Mouse (Mus musculus): ENCODE measurements around the gene Adcy5.

The Adcy5 gene

GRCm38 (mm10) chr16:35208796-35209195 lies 54.1 kb downstream of the Adcy5 start:
- no peak for DNase-seq

GRCm38 (mm10) chr16:35209753-35210152 lies 55.1 kb downstream of the Adcy5 start:
- no peak for DNase-seq

GRCm38 (mm10) chr16:35215047-35215446 lies 60.4 kb downstream of the Adcy5 start:
- no peak for DNase-seq

GRCm38 (mm10) chr16:35215498-35215897 lies 60.8 kb downstream of the Adcy5 start:
- no peak for DNase-seq

- DNase-seq = no peak
These were observed 62.3 kb downstream of the Adcy5 start for GRCm38 (mm10) chr16:35216826-35217491.

GRCm38 (mm10) chr16:35220412-35220811 lies 65.7 kb downstream of the Adcy5 start:
- no peak for DNase-seq

- DNase-seq = no peak
These were observed 66.9 kb downstream of the Adcy5 start for GRCm38 (mm10) chr16:35221581-35221980.

- DNase-seq = no peak
These were observed 69.3 kb downstream of the Adcy5 start for GRCm38 (mm10) chr16:35223930-35224329.

- DNase-seq = no peak
These were observed 70.0 kb downstream of the Adcy5 start for GRCm38 (mm10) chr16:35224716-35225115.

GRCm38 (mm10) chr16:35229582-35229981 lies 74.9 kb downstream of the Adcy5 start:
- DNase-seq = no peak

GRCm38 (mm10) chr16:35232153-35232750 lies 77.6 kb downstream of the Adcy5 start:
- no peak for DNase-seq

- DNase-seq = no peak
These were observed 78.7 kb downstream of the Adcy5 start for GRCm38 (mm10) chr16:35233329-35233728.

- DNase-seq = no peak
These were observed 82.4 kb downstream of the Adcy5 start for GRCm38 (mm10) chr16:35237091-35237490.

- no peak for DNase-seq
These were observed 84.8 kb downstream of the Adcy5 start for GRCm38 (mm10) chr16:35239318-35239965.

GRCm38 (mm10) chr16:35239966-35240730 lies 85.5 kb downstream of the Adcy5 start:
- no peak for DNase-seq

GRCm38 (mm10) chr16:35247364-35247763 lies 92.7 kb downstream of the Adcy5 start:
- no peak for DNase-seq

- DNase-seq = peak; percentile 21 to 51
These were observed 94.1 kb downstream of the Adcy5 start for GRCm38 (mm10) chr16:35248825-35249224.

- DNase-seq = peak; percentile 6 to 40
These were observed 95.1 kb downstream of the Adcy5 start for GRCm38 (mm10) chr16:35249763-35250162.

GRCm38 (mm10) chr16:35251690-35252089 lies 97.0 kb downstream of the Adcy5 start:
- DNase-seq = peak in 1 of 2 experiments; percentile 45

GRCm38 (mm10) chr16:35252967-35253366 lies 98.3 kb downstream of the Adcy5 start:
- DNase-seq = no peak

GRCm38 (mm10) chr16:35255981-35256380 lies 101.3 kb downstream of the Adcy5 start:
- DNase-seq = no peak

- DNase-seq = peak; percentile 78 to 88
These were observed 115.8 kb downstream of the Adcy5 start for GRCm38 (mm10) chr16:35270353-35270934.

- no peak for DNase-seq
These were observed 116.3 kb downstream of the Adcy5 start for GRCm38 (mm10) chr16:35270945-35271344.

Measured in kidney, adult 8-10 months (tissue).